Mouse (Mus musculus): ENCODE measurements around the gene Mbd3l1. TPM values are rescaled to one million over a fixed set of nuclear protein-coding genes. Genes with fewer than 3 reads are reported as not detected.

Gene Mbd3l1
- not detected for total RNA-seq (2023)

GRCm38 (mm10) chr9:18478168-18478567 lies at the start of gene Mbd3l1, which contains the start of gene Zfp558:
TSS of gene Mbd3l1 (plus strand) at chr9:18478359.
TSS of gene Zfp558 (minus strand) at chr9:18478268.

GRCm38 (mm10) chr9:18430354-18430753 lies 47.8 kb upstream of the Mbd3l1 start, which contains the start of gene Mbd3l2:
TSS of gene Mbd3l2 (plus strand) at chr9:18430654.

Other genes starting within 250 kb of the Mbd3l1 start
- gene Chordc1, start 186.2 kb upstream of the Mbd3l1 start, total RNA-seq (2023) = 92.7 TPM
- not detected for gene Naalad2, start 75.4 kb upstream of the Mbd3l1 start, total RNA-seq (2023)
- not detected for gene Ubtfl1, start 73.9 kb upstream of the Mbd3l1 start, total RNA-seq (2023)
- not detected for gene Mbd3l2, start 47.7 kb upstream of the Mbd3l1 start, total RNA-seq (2023)
- 2.2 TPM for gene Zfp558, start 91 bp upstream of the Mbd3l1 start, total RNA-seq (2023)
- 0.41 TPM for gene Muc16, start 196.2 kb downstream of the Mbd3l1 start, total RNA-seq (2023)